Mouse (Mus musculus) central nervous system, embryonic 18 days (tissue): Measurements from ENCODE around the gene Mcat. TPM values are rescaled to one million over a fixed set of nuclear protein-coding genes. Genes with fewer than 3 reads are reported as not detected.

Experiments used
- polyA plus RNA-seq: library from polyadenylated mRNA; depleted of rRNA; stranded (reverse); fragments of >200 nt; gene quantifications from 2 replicates; pipeline ENCODE4 v1.2.3, GENCODE M21; 2012; rRNA removed

The Mcat gene
- 31.2 and 31.6 TPM in 2 replicates for polyA plus RNA-seq

DNA sequence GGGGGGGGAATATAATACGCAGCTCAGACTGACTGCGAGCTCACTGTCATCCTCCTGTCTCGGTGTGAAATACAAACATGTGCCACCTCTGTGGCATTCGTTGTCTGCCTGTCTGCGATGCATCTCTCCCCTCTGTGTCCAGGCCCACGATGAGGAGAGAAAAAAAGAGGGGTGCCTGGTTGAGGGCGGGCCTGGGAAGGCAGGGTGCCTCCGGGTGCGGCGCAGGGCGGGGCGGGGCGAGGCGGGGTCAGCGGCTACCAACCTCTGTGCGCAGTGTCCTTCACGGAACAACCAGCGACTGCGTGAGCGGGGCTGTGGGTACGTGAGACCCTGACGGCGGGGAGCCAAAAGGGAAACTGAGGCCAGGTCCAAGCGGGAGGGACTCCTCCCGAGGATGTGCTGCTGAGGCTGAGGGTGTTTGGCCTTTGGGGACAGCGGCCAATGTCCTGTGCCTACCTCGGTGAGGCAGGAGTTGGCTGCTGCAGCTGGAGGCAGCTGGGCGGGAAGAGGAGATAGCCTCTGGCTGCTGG lies at the start of gene Mcat, which contains the start of gene Tspo:
Gene Mcat, minus strand, starts transcription at position 461 of the 530 bp plus-strand sequence.
Gene Tspo, plus strand, starts transcription at position 266 of the 530 bp plus-strand sequence.

GRCm38 (mm10) chr15:83594513-83595363 lies 31.2 kb upstream of the Mcat start, which contains the start of gene Ttll12:
Ttll12 (minus strand) TSS chr15:83595157.

GRCm38 (mm10) chr15:83526424-83527091 lies 37.0 kb downstream of the Mcat start, which contains the start of gene Bik:
Bik (plus strand) TSS chr15:83526862.

DNA sequence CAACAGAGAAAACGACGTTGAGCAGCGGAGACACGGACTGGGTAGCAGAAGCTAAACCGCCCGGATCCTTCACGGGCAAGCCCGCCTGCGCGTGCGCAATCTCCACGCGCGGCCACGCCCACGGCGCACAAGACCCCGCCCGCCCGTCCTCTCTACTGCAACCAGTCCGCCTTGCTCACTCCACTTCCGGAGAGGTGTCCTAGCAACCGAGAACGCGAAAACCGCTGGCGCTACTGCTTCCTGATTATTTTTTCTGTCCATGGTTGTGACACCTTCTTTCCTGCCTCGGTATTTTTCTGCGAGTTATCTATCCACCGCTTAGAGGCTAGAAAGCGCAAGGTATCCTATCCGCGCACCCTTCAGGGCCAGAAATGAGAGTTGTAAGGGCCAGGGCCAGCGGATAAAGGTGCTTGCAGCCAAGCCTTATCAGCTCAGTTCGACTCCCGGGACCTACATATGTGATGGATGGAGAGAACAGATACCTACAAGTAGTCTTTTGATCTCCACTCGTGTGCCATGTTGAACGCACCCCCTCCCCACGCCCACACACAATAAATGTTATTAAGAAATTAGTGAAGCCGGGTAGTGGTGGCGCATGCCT lies 52.7 kb downstream of the Mcat start, which contains the start of gene Ttll1:
Gene Ttll1, minus strand, starts transcription at position 89 of the 601 bp plus-strand sequence.

Other genes with a start within 250 kb of the Mcat start
- 32.2 and 34.9 TPM in 2 replicates for gene Arfgap3, start 213.5 kb downstream of the Mcat start, polyA plus RNA-seq
- 24.3 and 25.1 TPM in 2 replicates for gene Pacsin2, start 99.2 kb downstream of the Mcat start, polyA plus RNA-seq
- gene Ttll1, start 52.9 kb downstream of the Mcat start, polyA plus RNA-seq = 65.1 and 72.2 TPM in 2 replicates
- 0.47 and 0.62 TPM in 2 replicates for gene Bik, start 36.9 kb downstream of the Mcat start, polyA plus RNA-seq
- 7.9 and 10.1 TPM in 2 replicates for gene Tspo, start 195 bp downstream of the Mcat start, polyA plus RNA-seq
- 36.8 and 40.6 TPM in 2 replicates for gene Ttll12, start 31.4 kb upstream of the Mcat start, polyA plus RNA-seq
- gene Scube1, start 161.2 kb upstream of the Mcat start, polyA plus RNA-seq = 14.6 and 22.6 TPM in 2 replicates
- 171 and 254 TPM in 2 replicates for gene Mpped1, start 215.7 kb upstream of the Mcat start, polyA plus RNA-seq